Mouse (Mus musculus) embryonic facial prominence, embryonic 12.5 days (tissue): Measurements from ENCODE around the gene Zfx. TPM values are rescaled to one million over a fixed set of nuclear protein-coding genes. Genes with fewer than 3 reads are reported as not detected.
A peak's percentile ranks its signal among the peaks of the same experiment; 100 is the strongest.

ENCODE experiments used
- ATAC-seq: fragments of 200-750 bp; cut with Nextera tagmentation; 2 replicates; pipeline ENCODE4 v1.8.0; 2017; ENCODE audit not compliant: insufficient number of reproducible peaks, insufficient read depth, low FRiP score, low TSS enrichment
- H3K27ac ChIP-seq: fragments of 300-500 bp; sonication (generic); 2 replicates; pipeline ENCODE4 v1.5.1; 2016; ENCODE audit warnings: mild to moderate bottlenecking
- H3K27me3 ChIP-seq: fragments of 300-500 bp; sonication (generic); 2 replicates; pipeline ENCODE4 v1.6.1; 2016; ENCODE audit warnings: mild to moderate bottlenecking, moderate library complexity
- H3K36me3 ChIP-seq: fragments of 300-500 bp; sonication (generic); 2 replicates; pipeline ENCODE4 v1.6.1; 2016; ENCODE audit warnings: mild to moderate bottlenecking
- H3K4me1 ChIP-seq: fragments of 300-500 bp; sonication (generic); 2 replicates; pipeline ENCODE4 v1.6.1; 2016
- H3K4me2 ChIP-seq: fragments of 300-500 bp; sonication (generic); replicated peaks from 2 replicates; pipeline ENCODE4 v1.6.1; 2016; ENCODE audit warnings: mild to moderate bottlenecking, moderate library complexity
- H3K4me3 ChIP-seq: fragments of 300-500 bp; sonication (generic); 2 replicates; pipeline ENCODE4 v1.5.1; 2016; ENCODE audit warnings: mild to moderate bottlenecking
- H3K9ac ChIP-seq: fragments of 300-500 bp; sonication (generic); 2 replicates; pipeline ENCODE4 v1.6.1; 2016; ENCODE audit warnings: mild to moderate bottlenecking, moderate library complexity
- H3K9me3 ChIP-seq: fragments of 300-500 bp; sonication (generic); 2 replicates; pipeline ENCODE4 v1.6.1; 2016; ENCODE audit warnings: mild to moderate bottlenecking, moderate library complexity
- WGBS: fragments of 180-500 bp; shearing (Covaris S2); methylation state at CpG from one replicate; pipeline ENCODE4 v1.1.7; 2016; 5-methylcytosine and 5-hydroxymethylcytosine counted together
- polyA plus RNA-seq: library from polyadenylated mRNA; unstranded; fragments of >200 nt; fragmentation: Nextera tagmentation; extraction: Ambion mirVana; gene quantifications from 2 replicates; pipeline ENCODE4 v1.2.1, GENCODE M21; 2016

Zfx gene
- 27.9 and 31.2 TPM in 2 replicates for polyA plus RNA-seq

DNA sequence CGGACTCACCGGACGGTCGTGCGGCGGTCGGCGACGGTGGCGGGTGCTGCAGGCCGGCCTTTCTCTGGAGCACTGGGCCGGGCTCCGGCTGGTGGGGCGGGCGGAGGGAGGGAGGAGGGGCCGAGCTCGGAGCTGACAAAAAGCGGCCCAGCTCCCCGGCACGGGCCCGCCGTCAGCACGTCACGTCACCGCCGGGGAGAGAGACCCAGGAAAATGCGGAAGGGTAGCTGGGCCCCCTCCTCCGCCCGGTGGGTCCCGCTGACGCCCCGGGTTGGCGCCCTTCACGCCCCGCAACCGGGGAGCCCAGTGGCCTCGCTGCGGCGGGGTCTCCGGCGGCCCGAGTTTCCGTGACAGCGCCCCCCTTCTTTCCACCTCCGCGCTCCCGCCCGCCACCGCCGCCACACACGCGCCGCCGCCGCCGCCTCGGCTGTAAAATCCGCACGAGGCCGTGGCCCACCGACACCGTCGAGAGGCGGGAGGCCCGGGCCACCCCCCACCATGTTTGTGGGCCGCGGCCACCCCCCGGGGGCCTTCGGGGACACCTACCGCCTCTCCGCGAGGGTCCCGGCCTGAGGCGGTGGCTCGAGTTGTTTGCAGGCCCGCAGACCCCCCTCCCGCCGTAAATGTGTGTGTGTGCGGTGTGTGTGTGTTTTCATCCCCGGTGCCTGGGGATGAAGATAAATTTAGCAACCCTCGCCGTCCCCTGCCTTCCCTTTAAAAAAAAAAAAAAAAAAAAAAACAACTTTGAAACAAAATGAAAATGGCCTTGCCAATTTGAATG is at the start of gene Zfx:
Zfx (minus strand) TSS at position 644 of the 781 bp plus-strand sequence.
- no peaks in the 10 kb centered on the region for H3K4me1 ChIP-seq
- H3K9ac ChIP-seq = peak within 1 kb of the TSS; percentile 91
- peak within 1 kb of the TSS; percentile 56 for H3K4me3 ChIP-seq
- H3K27ac ChIP-seq = peak within 1 kb of the TSS; percentile 100
- H3K27me3 ChIP-seq = peaks cover 24% of the 10 kb centered on the region
- no peaks in the 10 kb centered on the region for H3K9me3 ChIP-seq
- no peaks in the 10 kb centered on the region for H3K36me3 ChIP-seq
- 25% methylated on average over 61 of the region's 82 CpGs for WGBS
- H3K4me2 ChIP-seq = peak within 1 kb of the TSS; percentile 40
- peak; percentile 71 for ATAC-seq

DNA sequence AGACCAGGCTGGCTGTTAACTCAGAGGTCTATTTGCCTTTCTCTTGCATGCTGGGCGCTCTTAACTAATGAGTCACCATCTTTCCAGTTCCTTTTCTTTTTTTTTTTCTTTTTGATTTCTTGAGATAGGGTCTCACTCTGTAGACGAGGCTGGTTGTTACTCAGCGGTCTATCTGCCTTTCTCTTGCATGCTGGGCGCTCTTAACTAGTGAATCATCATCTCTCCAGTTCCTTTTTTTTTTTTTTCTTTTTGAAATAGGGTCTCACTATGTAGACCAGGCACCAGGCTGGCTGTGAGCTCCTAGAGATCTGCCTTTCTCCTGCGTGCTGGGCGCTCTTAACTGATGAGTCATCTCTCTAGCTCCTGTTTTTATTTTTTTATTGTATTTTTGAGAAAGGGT is 45.8 kb upstream of the Zfx start:
- H3K4me3 ChIP-seq = no peak overlapping the region
- no peaks in the 10 kb centered on the region for H3K9me3 ChIP-seq
- H3K4me1 ChIP-seq = no peaks in the 10 kb centered on the region
- no peak for ATAC-seq
- no peak overlapping the region for H3K27ac ChIP-seq
- 85% methylated on average over 6 of the region's 6 CpGs for WGBS
- H3K36me3 ChIP-seq = no peaks in the 10 kb centered on the region
- H3K27me3 ChIP-seq = peaks cover 27% of the 10 kb centered on the region; the same call in 1 of the 2 replicates
- H3K9ac ChIP-seq = no peak overlapping the region
- H3K4me2 ChIP-seq = no peak overlapping the region

DNA sequence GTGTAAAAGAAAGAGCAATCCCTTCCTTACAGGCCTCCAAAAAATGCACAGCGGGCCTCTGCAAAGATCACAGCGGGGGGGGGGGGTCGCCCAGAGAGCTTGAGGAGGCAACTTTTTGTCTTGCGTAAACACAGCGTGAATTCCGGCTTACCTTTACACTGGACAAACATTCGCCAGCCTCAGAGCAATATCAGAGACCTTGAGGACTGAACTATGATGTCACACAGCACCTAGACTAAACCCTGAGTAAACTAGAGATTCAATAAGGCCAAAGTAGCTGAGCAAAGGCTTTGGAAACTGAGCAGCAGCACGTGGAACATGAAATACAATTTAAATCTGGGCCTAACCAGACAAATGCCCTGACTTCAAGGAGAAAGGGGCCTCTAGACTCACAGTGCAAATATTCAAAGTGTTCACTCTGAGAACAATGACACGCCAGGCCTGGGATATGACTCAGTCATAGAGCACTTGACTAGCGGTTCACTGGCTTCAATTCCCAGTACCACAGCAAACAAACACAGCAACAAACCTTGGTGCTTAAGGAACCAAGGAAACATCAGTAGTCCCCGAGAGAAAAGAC is 28.8 kb upstream of the Zfx start:
- H3K4me1 ChIP-seq = no peaks in the 10 kb centered on the region
- ATAC-seq = no peak
- no peak overlapping the region for H3K9ac ChIP-seq
- 37% methylated on average over 11 of the region's 11 CpGs for WGBS
- H3K36me3 ChIP-seq = no peaks in the 10 kb centered on the region
- H3K9me3 ChIP-seq = no peaks in the 10 kb centered on the region
- H3K27me3 ChIP-seq = peaks cover 40% of the 10 kb centered on the region; the same call in 1 of the 2 replicates
- H3K4me2 ChIP-seq = no peak overlapping the region
- H3K4me3 ChIP-seq = no peak overlapping the region
- no peak overlapping the region for H3K27ac ChIP-seq

DNA sequence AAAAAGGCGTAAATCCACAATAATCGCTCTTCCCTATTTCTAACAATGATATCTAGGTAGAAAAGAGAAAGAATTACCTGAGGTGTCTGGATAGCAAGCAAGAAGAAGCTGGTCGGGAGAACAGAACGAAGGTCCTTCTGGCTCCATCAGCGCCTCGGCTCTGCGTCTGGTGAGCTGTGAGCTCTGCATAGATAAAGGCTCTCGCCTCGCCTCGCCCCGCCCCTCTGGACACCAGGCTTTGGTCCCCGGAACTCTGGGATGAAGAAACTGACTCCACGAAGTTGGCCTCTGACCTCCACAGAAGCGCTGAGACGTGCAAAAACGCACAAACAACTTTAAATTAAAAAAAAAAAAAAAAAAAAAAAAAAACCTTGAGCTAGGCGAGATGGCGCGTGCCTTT is 27.0 kb upstream of the Zfx start:
- no peaks in the 10 kb centered on the region for H3K4me1 ChIP-seq
- WGBS = 82% methylated on average over 19 of the region's 19 CpGs
- H3K9me3 ChIP-seq = no peaks in the 10 kb centered on the region
- no peaks in the 10 kb centered on the region for H3K36me3 ChIP-seq
- no peak overlapping the region for H3K4me3 ChIP-seq
- no peak overlapping the region for H3K9ac ChIP-seq
- no peak for ATAC-seq
- no peak overlapping the region for H3K27ac ChIP-seq
- no peak overlapping the region for H3K4me2 ChIP-seq
- peaks cover 42% of the 10 kb centered on the region for H3K27me3 ChIP-seq

DNA sequence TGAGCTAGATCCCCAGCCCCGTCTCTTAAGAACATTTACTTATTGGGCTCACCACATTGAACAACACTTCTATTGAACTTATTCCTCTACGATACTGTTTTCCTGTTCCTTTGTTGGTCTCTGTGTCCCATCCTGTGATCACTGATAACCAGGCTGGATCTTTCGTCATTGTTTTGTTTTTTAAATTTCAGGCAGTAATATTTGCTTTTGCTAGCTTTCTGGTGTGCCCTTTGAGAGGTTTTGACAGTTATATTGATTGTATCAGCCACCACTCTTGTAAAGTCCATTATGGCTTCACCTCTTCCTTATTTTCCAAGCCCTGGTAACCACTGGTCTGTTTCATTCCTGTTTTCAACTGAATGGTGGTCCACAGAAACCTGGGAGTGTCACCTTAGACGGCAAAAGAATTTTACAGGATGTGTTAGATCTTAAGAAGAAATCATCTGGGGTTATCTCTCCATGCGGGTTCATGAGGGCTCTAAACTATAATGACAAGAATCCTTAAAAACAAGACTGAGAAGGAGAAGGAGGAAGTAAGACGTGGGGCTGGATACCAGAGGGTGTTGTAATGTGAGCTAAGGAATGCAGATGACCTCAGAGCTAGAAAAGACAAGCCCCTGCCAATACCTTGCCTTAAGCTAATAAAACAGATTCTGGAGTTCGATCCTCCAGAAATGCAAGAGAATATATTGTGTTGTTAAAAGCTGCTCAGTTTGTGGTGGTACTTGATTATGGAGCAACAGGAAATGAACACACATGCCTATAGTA is 18.7 kb upstream of the Zfx start:
- no peak overlapping the region for H3K4me2 ChIP-seq
- no peaks in the 10 kb centered on the region for H3K4me1 ChIP-seq
- ATAC-seq = no peak
- H3K9ac ChIP-seq = no peak overlapping the region
- H3K27me3 ChIP-seq = peaks cover 32% of the 10 kb centered on the region
- no peaks in the 10 kb centered on the region for H3K9me3 ChIP-seq
- H3K27ac ChIP-seq = no peak overlapping the region
- WGBS = 63% methylated on average over 7 of the region's 7 CpGs
- no peaks in the 10 kb centered on the region for H3K36me3 ChIP-seq
- H3K4me3 ChIP-seq = no peak overlapping the region

DNA sequence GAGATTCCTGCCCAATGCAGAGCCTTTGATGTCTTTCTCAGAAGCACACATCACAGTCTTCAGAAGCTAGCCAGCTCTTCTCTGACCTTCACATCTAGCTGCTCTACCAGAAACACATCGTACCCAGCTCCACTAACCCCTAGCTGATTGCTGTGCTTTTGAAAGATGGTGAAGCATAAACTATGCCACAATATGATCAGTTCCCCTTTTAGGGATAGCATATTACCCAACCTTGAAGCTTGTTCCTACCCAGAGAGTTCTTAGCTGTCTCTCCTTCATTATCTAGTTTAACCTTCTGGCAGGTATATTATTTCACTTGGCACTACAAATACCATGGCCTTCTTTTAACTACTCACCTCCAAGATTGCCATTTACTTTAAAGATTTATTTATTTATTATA is 16.6 kb upstream of the Zfx start:
- H3K27me3 ChIP-seq = peaks cover 27% of the 10 kb centered on the region
- H3K9ac ChIP-seq = no peak overlapping the region
- H3K4me3 ChIP-seq = no peak overlapping the region
- no peaks in the 10 kb centered on the region for H3K4me1 ChIP-seq
- no peak overlapping the region for H3K4me2 ChIP-seq
- ATAC-seq = no peak
- no peaks in the 10 kb centered on the region for H3K9me3 ChIP-seq
- no peak overlapping the region for H3K27ac ChIP-seq
- no peaks in the 10 kb centered on the region for H3K36me3 ChIP-seq
- 100% methylated on average over 1 of the region's 1 CpGs for WGBS

DNA sequence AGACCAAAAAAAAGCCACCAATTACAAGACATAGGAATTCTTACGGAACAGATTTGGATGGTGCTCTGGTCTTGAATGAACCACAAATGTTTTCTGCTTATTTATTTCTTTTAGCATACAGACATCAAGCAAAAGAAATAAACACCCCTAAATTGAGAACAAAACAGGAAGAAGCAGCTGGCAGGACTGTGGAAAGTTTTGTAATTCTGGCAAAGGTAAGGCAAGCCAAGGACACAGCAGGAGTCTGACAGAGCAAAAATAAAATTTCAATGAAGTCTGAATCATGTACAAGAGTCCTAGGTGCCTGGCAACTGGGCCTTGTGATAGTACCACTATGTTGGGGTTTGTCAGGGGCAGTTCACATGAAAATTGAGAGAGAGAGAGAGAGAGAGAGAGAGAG is 14.8 kb upstream of the Zfx start:
- H3K4me1 ChIP-seq = no peaks in the 10 kb centered on the region
- H3K4me3 ChIP-seq = no peak overlapping the region
- WGBS = 82% methylated on average over 1 of the region's 1 CpGs
- H3K27me3 ChIP-seq = peaks cover 26% of the 10 kb centered on the region
- ATAC-seq = no peak
- no peaks in the 10 kb centered on the region for H3K9me3 ChIP-seq
- H3K9ac ChIP-seq = no peak overlapping the region
- no peak overlapping the region for H3K4me2 ChIP-seq
- H3K36me3 ChIP-seq = no peaks in the 10 kb centered on the region
- H3K27ac ChIP-seq = no peak overlapping the region

DNA sequence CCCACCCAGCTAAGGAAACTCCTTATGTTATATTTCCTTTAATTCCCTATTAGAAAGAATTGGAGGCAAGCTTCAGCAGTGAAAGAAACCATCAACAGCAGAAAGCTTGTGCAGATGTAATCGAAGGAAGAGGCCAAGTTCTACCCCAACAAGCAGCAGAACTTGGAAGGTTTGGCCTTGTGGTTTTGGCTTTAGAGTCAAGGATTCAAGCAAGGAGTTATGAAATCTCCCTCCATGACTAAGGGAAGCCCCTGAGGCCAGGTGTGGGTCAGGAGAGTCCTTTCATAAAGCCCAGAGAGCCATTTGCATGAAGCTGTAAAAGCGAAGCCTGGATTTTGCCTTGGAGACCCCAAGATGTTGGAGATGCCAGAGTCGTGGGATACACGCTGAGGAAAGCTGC is 11.6 kb upstream of the Zfx start:
- no peak overlapping the region for H3K4me2 ChIP-seq
- no peak overlapping the region for H3K4me3 ChIP-seq
- no peak overlapping the region for H3K9ac ChIP-seq
- H3K9me3 ChIP-seq = no peaks in the 10 kb centered on the region
- 61% methylated on average over 4 of the region's 4 CpGs for WGBS
- peaks cover 34% of the 10 kb centered on the region for H3K27me3 ChIP-seq
- H3K36me3 ChIP-seq = no peaks in the 10 kb centered on the region
- H3K27ac ChIP-seq = no peak overlapping the region
- ATAC-seq = no peak
- H3K4me1 ChIP-seq = no peaks in the 10 kb centered on the region

DNA sequence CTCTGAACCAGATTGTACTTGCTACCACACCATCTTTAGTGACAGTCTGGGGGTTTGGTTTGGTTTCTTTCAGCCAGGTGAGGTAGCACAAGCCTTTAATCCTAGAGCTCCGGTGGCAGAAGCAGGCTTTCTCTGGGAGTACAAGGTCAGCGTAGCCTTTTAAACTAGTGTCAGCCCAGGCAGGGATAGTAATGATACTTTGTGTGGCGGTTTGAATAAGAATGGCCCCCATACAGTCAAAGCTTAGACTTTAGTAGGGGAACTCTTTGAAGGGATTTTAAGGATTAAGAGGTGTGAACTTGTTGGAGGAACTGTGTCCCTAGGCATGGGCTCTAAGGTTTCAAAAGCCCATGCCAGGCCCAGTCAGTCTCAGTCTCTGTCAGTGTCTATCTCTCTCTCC is 10.0 kb upstream of the Zfx start:
- H3K4me2 ChIP-seq = no peak overlapping the region
- WGBS = 45% methylated on average over 3 of the region's 3 CpGs
- peaks cover 29% of the 10 kb centered on the region for H3K27me3 ChIP-seq
- H3K4me1 ChIP-seq = no peaks in the 10 kb centered on the region
- no peaks in the 10 kb centered on the region for H3K9me3 ChIP-seq
- no peak overlapping the region for H3K4me3 ChIP-seq
- no peak overlapping the region for H3K9ac ChIP-seq
- H3K27ac ChIP-seq = no peak overlapping the region
- ATAC-seq = no peak
- no peaks in the 10 kb centered on the region for H3K36me3 ChIP-seq

DNA sequence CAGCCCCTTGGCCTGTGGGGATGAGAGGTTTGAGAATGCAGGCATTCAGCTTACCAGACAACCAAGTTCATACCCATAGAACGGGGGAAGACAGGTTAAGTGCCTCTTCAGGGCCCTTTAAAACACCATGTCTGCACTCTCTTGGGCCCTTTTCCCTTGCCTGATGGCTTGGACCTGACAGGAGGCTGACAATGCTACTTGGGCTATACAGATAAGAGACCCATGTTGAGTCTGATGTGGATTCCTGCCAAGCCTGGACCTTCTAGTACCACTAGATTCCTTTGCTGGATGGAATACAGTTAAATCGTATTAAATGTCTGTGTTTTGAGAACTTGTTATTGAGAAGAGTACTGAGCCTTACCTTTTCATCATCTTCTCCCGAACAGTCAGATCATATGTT is 8.7 kb upstream of the Zfx start:
- H3K27me3 ChIP-seq = peaks cover 33% of the 10 kb centered on the region
- H3K27ac ChIP-seq = no peak overlapping the region
- H3K4me1 ChIP-seq = no peaks in the 10 kb centered on the region
- no peak overlapping the region for H3K4me3 ChIP-seq
- no peak overlapping the region for H3K9ac ChIP-seq
- no peaks in the 10 kb centered on the region for H3K9me3 ChIP-seq
- no peak for ATAC-seq
- H3K4me2 ChIP-seq = no peak overlapping the region
- no peaks in the 10 kb centered on the region for H3K36me3 ChIP-seq
- WGBS = 78% methylated on average over 3 of the region's 3 CpGs

DNA sequence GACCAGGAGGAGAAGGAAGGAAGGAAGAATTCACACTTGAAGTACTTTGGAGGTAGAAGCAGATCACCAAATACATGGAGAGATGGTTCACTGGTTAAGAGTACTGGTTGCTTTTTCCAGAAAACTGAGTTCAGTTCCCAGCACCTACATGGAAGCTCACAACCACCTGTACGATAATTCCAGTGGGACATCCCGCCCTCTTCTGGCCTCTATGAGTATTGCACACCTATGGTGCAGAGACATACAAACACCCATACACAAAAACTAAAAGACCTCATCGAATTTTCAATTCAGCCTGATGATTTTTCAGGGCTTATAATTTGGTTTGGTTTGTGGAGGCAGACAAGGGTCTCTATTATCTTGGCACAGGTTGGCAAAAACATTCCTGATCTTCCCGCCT is 6.2 kb upstream of the Zfx start:
- Histone ChIP-seq H3K27ac (no peak overlapping the region), H3K4me3 (no peak overlapping the region), H3K9me3 (no peaks in the 10 kb centered on the region), H3K4me2 (no peak overlapping the region), H3K27me3 (peaks cover 34% of the 10 kb centered on the region), H3K9ac (no peak overlapping the region), H3K36me3 (no peaks in the 10 kb centered on the region), H3K4me1 (no peaks in the 10 kb centered on the region)
- no peak for ATAC-seq
- WGBS = 77% methylated on average over 4 of the region's 4 CpGs

DNA sequence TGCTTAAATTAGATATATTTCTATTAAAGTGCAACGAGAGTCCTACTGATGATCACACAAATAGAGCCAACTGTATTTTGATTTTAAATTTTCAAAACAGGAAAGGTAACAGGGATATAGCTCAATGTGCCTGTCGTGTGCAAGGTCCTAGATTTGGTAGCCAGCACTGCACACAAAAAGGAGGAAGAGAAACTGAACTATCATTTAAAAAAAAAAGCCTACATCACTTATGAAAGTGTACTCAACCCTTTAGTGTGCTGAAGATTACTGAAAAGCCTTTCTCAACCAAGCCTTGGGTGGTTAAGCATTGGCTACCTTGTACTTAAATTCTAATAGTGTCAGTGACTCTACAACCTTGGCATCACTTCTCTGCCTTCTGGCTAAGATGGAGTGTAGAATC is 2.4 kb upstream of the Zfx start:
- H3K4me2 ChIP-seq = no peak overlapping the region
- H3K27me3 ChIP-seq = peaks cover 29% of the 10 kb centered on the region
- no peaks in the 10 kb centered on the region for H3K4me1 ChIP-seq
- 77% methylated on average over 2 of the region's 2 CpGs for WGBS
- H3K4me3 ChIP-seq = no peak overlapping the region
- no peaks in the 10 kb centered on the region for H3K36me3 ChIP-seq
- H3K27ac ChIP-seq = no peak overlapping the region
- no peak for ATAC-seq
- H3K9me3 ChIP-seq = no peaks in the 10 kb centered on the region
- H3K9ac ChIP-seq = no peak overlapping the region
